Mouse (Mus musculus) thymus, postnatal 36 days (tissue): Measurements from ENCODE around the gene Eif3c.

Source experiments
- DNase-seq, 2 experiments: peaks; one replicate each; pipeline ENCODE4 v3.0.0; 2022; ENCODE audit warnings: mixed read lengths in 2 of 2

The Eif3c gene

DNA sequence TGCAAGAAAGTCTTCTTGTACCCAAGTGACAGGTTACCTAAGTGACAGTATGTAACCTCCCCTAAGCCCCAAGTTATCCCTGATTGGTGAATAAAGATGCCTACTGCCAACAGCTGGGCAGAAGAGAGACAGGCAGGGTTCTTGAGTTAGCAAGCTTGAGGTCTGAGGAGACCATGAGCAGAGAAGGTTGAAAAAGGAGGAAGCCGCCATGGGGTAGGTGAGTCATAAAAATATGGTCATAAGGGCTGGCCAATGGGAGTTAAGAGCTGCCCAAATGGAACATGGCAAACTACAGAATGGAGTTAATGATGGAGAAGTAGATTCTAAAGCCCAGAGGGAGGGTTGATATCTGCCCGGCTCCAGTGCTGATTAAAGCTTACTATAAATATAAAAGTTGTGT, 20.6 kb downstream of the Eif3c start:
- no peak for DNase-seq

GRCm38 (mm10) chr7:126541661-126542060, 24.6 kb downstream of the Eif3c start:
- DNase-seq: no peak

DNA sequence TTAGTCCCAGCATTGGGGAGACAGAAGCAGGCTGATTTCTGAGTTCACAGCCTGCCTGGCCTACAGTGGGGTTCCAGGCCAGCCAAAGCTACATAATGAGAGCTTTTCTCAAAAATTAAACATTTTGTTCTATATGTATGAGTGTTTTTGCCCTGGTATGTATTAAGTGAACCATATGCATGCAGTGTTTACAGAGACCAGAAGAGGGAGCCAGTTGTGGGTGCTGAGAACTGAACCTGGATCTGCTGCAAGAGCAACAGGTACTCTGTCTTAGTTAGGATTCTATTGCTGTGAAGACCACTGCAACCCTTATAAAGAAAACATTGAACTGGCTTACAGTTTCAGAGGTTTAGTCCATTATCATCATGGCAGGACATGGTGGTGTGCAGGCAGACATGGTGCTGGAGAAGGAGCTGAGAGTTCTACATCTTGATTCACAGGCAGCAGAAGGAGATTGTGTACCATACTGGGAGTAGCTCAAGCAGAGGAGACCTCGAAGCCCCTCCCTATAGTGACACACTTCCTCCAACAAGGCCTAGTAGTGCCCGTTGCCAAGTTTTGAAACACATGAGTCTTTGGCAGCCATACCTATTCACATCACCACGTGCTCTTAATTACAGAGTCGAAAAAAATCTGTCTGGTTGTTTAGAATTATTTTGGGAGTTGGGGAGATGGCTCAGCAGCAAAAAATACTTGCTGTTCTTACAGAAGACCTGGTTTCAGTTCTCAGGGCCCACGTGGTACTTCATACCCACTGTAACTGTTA, 28.2 kb downstream of the Eif3c start:
- peak in 1 of 2 experiments; percentile 8 for DNase-seq

GRCm38 (mm10) chr7:126536466-126536865, 29.7 kb downstream of the Eif3c start:
- DNase-seq: no peak

DNA sequence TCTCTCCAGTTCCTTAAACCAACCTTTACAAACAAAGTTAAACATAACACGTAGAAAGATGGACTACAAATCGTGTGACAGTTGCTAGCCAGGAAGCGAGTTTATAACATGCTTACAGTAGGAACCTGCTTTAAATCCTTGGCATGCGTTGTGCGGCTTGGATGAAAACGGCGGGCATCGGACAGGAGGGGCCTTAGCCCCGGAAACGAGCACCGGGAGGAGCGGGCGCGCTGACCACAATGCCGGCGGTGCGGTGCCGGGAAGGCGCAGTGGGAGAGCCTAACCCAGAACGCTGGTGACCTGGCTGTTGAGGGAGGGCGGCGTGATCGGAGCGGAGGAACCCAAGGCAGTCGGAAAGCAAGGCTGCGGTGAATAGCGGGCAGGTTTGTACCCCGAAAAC, 30.4 kb downstream of the Eif3c start:
- no peak for DNase-seq

DNA sequence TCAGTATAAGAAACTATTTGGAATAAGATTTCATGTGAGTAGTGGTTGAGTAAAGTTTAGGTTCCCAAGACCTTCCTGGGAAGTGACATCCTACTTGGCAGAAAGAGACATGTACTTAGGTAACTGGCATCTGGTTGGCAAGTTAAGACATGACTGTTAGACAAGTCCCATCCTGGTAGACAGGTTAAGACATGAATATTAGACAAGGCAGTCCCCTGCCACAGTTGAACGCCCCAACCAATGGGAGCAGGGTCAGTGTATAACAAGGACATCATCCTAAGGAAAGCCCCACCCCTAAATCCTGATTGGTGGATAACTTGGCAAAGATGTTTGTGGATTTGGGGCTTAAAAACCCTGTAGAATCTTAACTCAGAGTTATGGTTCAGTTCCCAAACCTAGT, 32.8 kb downstream of the Eif3c start:
- no peak for DNase-seq

DNA sequence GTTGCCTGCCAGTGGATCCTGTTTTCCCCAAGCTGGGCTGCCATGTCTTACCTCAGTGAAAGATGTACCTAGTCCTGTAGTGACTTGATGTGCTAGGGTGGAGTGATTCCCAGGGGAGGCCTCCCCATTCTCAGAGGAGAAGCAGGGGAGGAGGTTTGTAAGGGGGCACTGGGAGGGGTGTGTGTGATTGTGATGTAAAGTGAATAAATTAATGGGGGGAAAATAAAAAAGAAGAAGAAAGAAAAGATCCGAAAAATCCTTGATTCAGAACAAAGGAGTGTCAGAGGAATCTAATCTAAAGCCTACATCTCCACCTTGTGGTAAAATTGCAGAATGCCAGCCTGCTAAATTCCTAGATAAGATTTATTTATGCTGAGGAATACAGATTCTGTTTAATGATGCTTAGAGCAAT, 38.0 kb downstream of the Eif3c start:
- DNase-seq: peak in 1 of 2 experiments; percentile 5

DNA sequence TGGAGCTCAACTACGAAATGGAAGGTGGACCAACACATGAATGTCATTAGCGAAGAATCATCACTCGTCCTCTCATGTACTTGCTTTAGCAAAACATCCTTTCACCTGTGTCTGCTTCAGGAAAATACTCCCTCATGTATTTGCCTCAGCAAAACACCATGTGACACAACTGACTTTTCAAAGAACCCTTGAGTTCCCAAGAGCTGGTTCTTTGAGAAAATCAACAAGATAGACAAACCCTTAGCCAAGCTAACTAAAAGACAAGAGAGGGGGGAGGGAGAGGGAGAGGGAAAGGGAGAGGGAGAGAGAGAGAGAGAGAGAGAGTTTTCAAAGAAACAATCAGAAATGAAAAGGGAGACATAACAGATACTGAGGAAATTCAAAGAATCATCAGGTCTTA, 42.9 kb downstream of the Eif3c start:
- DNase-seq: no peak

- DNase-seq: no peak
Observed at GRCm38 (mm10) chr7:126519513-126519912, 46.7 kb downstream of the Eif3c start.

DNA sequence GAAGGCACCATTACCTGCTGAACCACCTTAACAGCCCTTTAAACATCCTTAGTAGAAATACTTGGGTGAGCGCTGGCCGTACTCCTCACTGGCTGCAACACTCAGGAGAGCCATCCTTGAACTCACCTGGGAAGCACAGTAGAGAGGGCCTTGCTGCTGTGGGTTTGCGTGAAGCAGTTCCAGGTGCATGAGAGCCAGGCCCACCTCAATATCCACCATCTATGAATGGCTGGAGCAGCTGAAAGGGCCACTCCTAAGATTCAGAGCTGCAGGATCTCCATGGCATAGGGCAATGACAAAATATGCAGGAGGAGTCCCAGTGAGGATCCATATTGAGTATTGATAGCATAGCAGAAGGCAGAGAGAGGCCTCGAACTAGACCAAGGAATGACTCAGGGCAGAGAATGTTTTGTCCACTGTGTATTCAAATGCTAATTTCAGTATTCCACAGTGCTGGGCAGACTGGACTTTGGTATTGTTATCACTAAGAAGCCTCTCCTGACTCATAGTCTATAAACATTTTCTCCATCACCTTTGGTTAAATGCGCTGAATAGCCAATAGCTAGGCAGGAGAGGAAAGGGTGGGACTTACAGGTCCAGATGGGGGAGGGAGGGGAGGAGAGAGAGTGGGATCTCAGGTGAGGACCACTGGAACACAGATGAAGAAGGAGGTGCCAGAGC, 47.8 kb downstream of the Eif3c start:
- no peak for DNase-seq

GRCm38 (mm10) chr7:126511287-126511686, 54.9 kb downstream of the Eif3c start:
- DNase-seq: no peak

GRCm38 (mm10) chr7:126507126-126507778, 59.0 kb downstream of the Eif3c start:
- DNase-seq: no peak

DNA sequence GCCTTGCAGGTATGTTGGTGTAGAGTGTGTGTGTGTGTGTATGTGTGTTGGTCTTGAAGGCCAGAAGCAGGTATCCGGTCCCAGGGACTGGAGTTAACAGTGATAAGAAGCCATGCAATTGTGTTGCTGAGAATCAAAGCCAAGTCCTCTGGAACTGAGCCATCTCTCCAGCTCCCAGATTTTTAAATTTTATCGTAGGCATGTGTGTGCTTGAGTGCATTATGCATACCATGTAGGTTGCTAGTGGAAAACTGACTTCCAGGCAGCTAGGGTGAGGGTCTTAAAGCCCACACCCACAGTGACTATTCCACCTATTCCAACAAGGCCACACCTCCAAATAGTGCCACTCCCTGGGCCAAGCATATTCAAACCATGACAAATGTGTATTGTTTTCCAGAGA, 61.3 kb downstream of the Eif3c start:
- DNase-seq: no peak

DNA sequence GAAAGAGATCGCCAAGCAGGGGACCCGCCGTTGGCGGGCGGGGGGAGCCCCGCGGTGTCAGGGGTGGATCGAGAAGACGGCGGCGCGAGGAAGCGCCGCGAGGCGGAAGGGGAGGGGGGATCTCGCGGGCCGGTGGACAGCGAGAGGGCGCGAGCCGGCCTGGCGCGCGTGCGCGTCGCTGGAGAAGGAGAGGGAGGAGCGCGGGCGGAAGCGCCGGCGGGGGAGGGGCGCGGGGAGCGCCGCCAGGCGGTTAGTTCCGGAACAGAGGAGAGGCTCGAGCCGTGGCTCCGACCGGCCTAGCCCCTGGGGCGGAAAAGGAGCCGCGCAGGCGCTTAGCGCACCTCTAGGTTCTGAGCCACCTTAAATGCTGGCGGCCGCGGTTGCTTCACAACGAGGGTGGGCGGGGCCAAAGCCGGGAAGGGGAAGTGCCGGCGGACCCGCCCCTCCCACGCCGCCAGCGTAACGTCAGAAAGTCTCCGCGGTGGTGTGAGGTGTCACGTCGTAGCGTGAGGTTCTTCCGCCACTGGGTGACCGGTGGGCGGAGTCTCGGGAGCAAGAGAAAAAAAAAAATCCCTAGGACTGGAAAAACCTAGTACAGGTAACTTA, 62.8 kb downstream of the Eif3c start, which contains the start of gene Atxn2l:
Atxn2l (minus strand) TSS at position 165 of the 606 bp plus-strand sequence.
- DNase-seq: peak; percentile 99

GRCm38 (mm10) chr7:126502751-126503150, 63.5 kb downstream of the Eif3c start:
- no peak for DNase-seq

DNA sequence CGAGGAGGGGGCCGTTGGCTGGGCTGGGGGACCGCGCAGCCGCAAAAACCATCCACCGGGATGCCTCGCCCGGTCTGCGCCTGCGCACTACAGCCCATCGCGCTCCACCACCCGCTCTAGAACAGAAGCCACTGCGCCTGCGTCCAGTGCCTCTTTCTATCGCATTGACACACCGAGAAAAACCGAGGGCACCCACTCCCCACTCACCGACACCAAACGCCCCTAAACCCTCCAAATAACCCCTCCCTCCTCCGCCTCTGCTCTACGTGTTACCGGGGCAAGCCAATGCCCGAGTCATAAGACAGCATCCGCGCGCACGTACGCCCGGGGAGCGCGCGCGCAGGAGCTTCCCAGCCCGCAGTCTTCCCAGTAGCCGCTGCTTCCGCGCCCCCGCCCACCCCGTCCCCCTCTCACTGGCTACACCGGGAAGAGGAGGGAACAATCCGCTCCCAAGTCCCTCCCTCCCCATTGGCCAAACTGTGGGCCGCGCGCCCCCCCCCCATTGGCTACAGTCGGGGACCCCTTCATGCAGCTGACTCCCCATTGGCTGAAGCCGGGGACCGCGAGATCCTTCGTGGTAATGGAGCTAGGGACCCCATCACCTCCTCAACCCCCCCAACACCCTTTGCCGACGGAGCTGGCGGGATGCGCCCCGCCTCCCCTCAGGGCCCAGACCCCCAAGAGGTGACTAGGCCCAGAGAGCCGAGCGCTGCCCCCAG, 64.0 kb downstream of the Eif3c start:
- peak; percentile 91 to 94 for DNase-seq

GRCm38 (mm10) chr7:126501684-126502022, 64.6 kb downstream of the Eif3c start:
- no peak for DNase-seq

- no peak for DNase-seq
Observed at GRCm38 (mm10) chr7:126499416-126499815, 66.8 kb downstream of the Eif3c start.

GRCm38 (mm10) chr7:126497966-126498365, 68.2 kb downstream of the Eif3c start:
- DNase-seq: no peak

DNA sequence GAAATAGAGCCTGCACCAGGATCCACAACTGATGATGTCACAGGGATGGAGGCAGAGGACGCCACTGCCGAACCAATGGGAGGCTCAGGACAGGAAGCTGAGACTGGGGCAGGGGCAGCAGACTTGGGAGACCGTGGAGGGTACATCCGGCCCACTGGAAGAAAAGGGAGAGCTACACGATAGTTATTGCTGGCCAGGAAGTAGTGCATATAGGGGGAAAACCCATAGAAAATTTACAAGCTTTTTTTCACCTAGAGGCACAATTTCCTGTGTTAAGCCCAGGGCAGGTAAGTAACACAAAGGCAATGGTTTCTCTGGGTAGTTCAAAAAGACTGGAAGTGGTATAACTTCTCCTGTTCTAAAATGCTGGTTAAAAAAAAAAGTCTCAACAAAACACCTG, 69.7 kb downstream of the Eif3c start:
- DNase-seq: no peak
